Mouse (Mus musculus): Measurements from ENCODE around the gene Gm9999.

- TF ChIP-seq EP300 (IDR thresholded peaks at IDR 0.05; ENCODE audit: low read depth) (no peak), CTCF (IDR thresholded peaks at IDR 0.05; ENCODE audit: low read depth) (no peak)
Observed at GRCm38 (mm10) chr7:47016602-47017001, 33.2 kb downstream of the Gm9999 start.

Data from liver, embryonic 14.5 days (tissue).